Mouse (Mus musculus): Measurements from ENCODE around the gene Snap91.

Snap91 gene

GRCm38 (mm10) chr9:86880113-86880972 lies at the start of gene Snap91:
Snap91 (minus strand) TSS chr9:86880654.
- peak; percentile 56 for DNase-seq (ENCODE audit: low spot score)

- DNase-seq (ENCODE audit: low spot score): no peak
Observed at GRCm38 (mm10) chr9:86926519-86926918, 46.1 kb upstream of the Snap91 start.

- no peak for DNase-seq (ENCODE audit: low spot score)
Observed at GRCm38 (mm10) chr9:86925688-86926087, 45.2 kb upstream of the Snap91 start.

GRCm38 (mm10) chr9:86922430-86922829 lies 42.0 kb upstream of the Snap91 start:
- no peak for DNase-seq (ENCODE audit: low spot score)

GRCm38 (mm10) chr9:86916543-86916942 lies 36.1 kb upstream of the Snap91 start:
- DNase-seq (ENCODE audit: low spot score): no peak

GRCm38 (mm10) chr9:86899502-86900199 lies 19.2 kb upstream of the Snap91 start:
- DNase-seq (ENCODE audit: low spot score): no peak

GRCm38 (mm10) chr9:86879216-86880112 lies 990 bp downstream of the Snap91 start:
- DNase-seq (ENCODE audit: low spot score): peak; percentile 46

GRCm38 (mm10) chr9:86878716-86879115 lies 1.7 kb downstream of the Snap91 start:
- DNase-seq (ENCODE audit: low spot score): no peak

GRCm38 (mm10) chr9:86873681-86874080 lies 6.8 kb downstream of the Snap91 start:
- no peak for DNase-seq (ENCODE audit: low spot score)

- DNase-seq (ENCODE audit: low spot score): no peak
Observed at GRCm38 (mm10) chr9:86869586-86870338, 10.7 kb downstream of the Snap91 start.

GRCm38 (mm10) chr9:86858101-86858500 lies 22.4 kb downstream of the Snap91 start:
- no peak for DNase-seq (ENCODE audit: low spot score)

- DNase-seq (ENCODE audit: low spot score): no peak
Observed at GRCm38 (mm10) chr9:86857626-86858025, 22.8 kb downstream of the Snap91 start.

- no peak for DNase-seq (ENCODE audit: low spot score)
Observed at GRCm38 (mm10) chr9:86852861-86853260, 27.6 kb downstream of the Snap91 start.

GRCm38 (mm10) chr9:86851689-86852088 lies 28.8 kb downstream of the Snap91 start:
- no peak for DNase-seq (ENCODE audit: low spot score)

GRCm38 (mm10) chr9:86850452-86851207 lies 29.8 kb downstream of the Snap91 start:
- no peak for DNase-seq (ENCODE audit: low spot score)

GRCm38 (mm10) chr9:86843747-86844353 lies 36.6 kb downstream of the Snap91 start:
- no peak for DNase-seq (ENCODE audit: low spot score)

GRCm38 (mm10) chr9:86829792-86830191 lies 50.7 kb downstream of the Snap91 start:
- no peak for DNase-seq (ENCODE audit: low spot score)

- no peak for DNase-seq (ENCODE audit: low spot score)
Observed at GRCm38 (mm10) chr9:86829034-86829433, 51.4 kb downstream of the Snap91 start.

- no peak for DNase-seq (ENCODE audit: low spot score)
Observed at GRCm38 (mm10) chr9:86819366-86819765, 61.1 kb downstream of the Snap91 start.

GRCm38 (mm10) chr9:86817673-86818072 lies 62.8 kb downstream of the Snap91 start:
- DNase-seq (ENCODE audit: low spot score): no peak

All from testis, postnatal 10 days (tissue).